Mouse (Mus musculus) brain, embryonic 14.5 days (tissue): ENCODE data around the gene Htr1d.

Experiments
- CTCF ChIP-seq: fragments of 200-500 bp; IDR thresholded peaks from 2 replicates; pipeline ENCODE4 v1.5.1; 2012; ENCODE audit warnings: inconsistent platforms, mild to moderate bottlenecking, moderate library complexity, borderline replicate concordance; ENCODE audit not compliant: insufficient read depth, insufficient read length; ENCODE audit errors: extremely low read depth
- POLR2A ChIP-seq: fragments of 200-500 bp; IDR thresholded peaks from 2 replicates; pipeline ENCODE4 v1.6.1; 2012; ENCODE audit warnings: mild to moderate bottlenecking, inconsistent platforms, borderline replicate concordance; ENCODE audit not compliant: poor library complexity, insufficient read depth, insufficient read length, severe bottlenecking; ENCODE audit errors: extremely low read depth

- no peak for TF ChIP-seq CTCF
- TF ChIP-seq POLR2A = no peak
These were observed 11.1 kb upstream of the Htr1d start for GRCm38 (mm10) chr4:136411995-136412765.
